Mouse (Mus musculus) small intestine, adult 2 months (tissue): Measurements from ENCODE around the gene Hmmr.

Experiments used
- CTCF ChIP-seq: fragments of 200-500 bp; IDR thresholded peaks from 2 replicates; pipeline ENCODE4 v1.5.1; 2012; ENCODE audit warnings: low read depth, mild to moderate bottlenecking, control low read depth, inconsistent platforms, low read length, moderate library complexity, mixed read lengths; ENCODE audit not compliant: insufficient replicate concordance, insufficient read length; ENCODE audit errors: extremely low read depth
- POLR2A ChIP-seq: fragments of 200-500 bp; IDR thresholded peaks from 2 replicates; pipeline ENCODE4 v1.6.1; 2012; ENCODE audit warnings: low read depth, mild to moderate bottlenecking, control low read depth, inconsistent platforms, low read length, moderate library complexity

DNA sequence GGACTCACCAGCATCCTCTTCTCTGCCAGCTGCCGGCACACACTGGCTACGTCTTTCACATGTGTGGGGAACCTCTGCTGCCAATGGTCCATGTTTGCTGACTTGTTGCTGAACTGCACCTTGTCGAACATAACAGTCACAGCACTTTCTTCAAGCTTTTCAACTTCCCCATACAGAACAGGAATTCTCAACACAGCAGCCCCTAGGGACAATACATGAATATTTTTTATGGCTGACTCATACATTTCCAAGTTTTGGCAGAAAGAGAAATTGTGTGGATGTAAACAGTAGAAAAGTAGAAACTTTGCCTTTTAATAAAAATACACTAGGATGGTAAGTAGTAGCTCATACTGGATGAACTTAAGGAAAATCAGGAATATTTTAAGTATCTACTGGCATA lies 50.8 kb downstream of the Hmmr start:
- TF ChIP-seq CTCF (no peak), POLR2A (no peak)
